Mouse (Mus musculus): ENCODE measurements at regions not wholly inside any gene's neighbourhood (a gene's known extent, or its start where the extent isn't known, plus 50 kb on each side); places are given as distances from the start of the nearest gene placed in this dataset.

DNA sequence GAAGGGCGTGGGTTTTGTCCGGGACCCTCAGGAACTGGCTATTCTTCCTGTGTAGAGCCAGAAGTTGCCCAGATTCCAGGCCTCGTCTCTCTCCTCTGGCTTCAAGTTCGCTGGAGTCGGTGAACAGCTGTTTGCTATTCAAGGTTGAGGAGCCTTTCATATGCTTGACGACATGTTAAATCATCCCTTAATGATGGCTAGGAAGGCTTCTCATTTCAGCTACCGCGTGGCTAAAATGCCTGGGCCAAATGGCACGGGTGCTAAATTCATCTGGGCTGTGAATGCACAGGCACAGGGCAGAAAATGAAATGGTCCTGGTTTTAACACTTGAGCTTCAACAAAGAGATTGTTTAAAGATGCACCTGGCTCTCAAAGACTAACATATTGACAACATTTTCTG, 104.3 kb downstream of the Cdc5l start:
- TF ChIP-seq MAX (IDR thresholded peaks at IDR 0.05) (no peak), CTCF (IDR thresholded peaks at IDR 0.05; ENCODE audit: control insufficient read depth, insufficient read depth, insufficient read length) (no peak)
